Mouse (Mus musculus) cerebellum, postnatal 4 days (tissue): ENCODE results near the gene Ndufaf3.

Source experiments
- DNase-seq, 2 experiments: peaks; one replicate each; pipeline ENCODE4 v3.0.0; 2022; ENCODE audit warnings: low spot score in 2 of 2, mixed read lengths in 1 of 2

Ndufaf3 gene

DNA sequence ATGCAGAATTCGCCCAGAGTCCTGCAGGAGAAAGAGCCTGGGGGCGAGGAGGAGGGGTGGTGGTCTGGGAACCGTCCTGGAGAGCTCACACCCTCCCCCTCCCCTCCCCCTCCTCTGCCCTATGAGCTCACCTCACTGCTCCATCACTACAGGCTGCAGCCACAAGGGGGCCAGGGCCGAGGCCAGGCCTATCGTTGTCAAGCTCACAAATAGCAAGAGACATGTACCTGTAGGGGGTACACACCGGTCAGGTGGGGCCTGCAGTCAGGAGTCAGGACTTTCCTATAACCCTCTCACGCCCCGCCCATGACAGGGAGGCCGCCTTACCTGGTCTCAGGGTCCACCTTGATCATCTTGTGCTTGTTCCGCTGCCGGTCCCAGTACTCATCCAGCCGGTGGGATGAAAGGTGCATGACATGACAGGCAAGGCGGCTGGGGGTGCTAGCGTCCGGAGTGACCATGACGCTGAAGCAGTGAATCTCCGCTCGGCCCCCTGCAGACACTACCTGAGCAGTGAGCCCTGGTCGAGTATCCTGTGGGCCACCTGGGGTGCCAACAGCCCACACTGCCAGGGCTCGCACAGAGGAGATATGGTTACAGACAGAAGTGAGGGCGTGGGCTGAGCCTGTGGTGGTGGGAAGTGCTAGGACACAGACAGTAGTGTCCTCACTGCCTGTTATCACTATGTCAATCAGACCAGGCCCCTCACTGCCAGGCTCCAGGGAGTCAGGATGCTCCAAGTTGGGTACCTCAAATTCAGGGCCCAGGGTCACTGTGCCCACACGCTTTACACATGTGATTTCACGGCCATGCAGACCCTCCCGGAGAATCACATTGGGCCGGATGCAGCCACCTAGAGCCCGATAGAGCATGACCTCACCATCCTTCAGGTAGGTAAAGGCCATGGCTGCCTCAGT lies 6.8 kb upstream of the Ndufaf3 start:
- peak in 1 of 2 experiments; percentile 80 for DNase-seq

DNA sequence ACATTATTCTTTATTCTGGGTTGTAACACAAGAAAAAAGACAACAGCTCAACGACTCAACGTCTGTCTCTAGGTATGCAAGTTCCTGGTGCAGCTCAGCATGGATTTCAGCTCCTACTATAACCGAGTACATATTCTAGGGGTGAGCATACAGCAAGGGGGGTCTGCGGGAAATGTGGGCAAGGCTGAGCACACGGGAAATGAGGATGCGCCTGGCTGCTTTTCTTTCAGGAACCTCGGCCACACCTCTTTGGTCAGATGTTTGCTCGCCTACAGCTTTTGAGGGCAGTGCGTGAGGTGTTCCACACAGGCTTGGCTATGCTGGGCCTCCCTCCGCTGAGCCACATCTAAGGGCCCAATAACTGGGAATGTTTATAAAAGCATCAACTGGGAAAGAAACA lies 5.1 kb upstream of the Ndufaf3 start:
- DNase-seq = no peak

DNA sequence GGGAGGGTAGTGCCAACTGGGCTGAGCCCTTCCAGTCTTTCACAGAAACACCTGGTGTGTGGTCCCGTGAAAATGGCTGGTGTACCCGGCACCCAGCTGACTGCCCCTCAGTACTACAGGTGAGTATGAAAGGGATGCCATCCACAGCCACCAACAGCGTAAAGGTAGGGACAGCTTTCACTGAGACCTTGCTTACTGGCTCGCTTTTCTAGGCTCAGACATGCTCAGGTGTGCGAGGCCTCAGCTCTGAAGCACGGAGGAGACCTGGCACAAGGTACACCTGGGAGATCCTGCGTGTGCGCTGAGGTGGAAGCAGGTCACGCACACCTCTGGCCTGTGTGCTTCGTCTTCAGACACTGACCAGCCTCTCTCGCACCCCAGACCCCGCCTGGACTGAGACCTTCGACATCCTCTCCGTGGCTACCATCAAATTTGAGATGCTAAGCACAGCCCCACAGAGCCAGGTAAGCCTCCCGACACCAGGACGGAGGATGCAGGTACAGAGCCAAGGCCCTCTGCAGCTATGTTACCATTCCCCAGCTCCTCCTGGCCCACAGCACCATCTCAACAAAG lies 4.3 kb upstream of the Ndufaf3 start:
- no peak for DNase-seq

DNA sequence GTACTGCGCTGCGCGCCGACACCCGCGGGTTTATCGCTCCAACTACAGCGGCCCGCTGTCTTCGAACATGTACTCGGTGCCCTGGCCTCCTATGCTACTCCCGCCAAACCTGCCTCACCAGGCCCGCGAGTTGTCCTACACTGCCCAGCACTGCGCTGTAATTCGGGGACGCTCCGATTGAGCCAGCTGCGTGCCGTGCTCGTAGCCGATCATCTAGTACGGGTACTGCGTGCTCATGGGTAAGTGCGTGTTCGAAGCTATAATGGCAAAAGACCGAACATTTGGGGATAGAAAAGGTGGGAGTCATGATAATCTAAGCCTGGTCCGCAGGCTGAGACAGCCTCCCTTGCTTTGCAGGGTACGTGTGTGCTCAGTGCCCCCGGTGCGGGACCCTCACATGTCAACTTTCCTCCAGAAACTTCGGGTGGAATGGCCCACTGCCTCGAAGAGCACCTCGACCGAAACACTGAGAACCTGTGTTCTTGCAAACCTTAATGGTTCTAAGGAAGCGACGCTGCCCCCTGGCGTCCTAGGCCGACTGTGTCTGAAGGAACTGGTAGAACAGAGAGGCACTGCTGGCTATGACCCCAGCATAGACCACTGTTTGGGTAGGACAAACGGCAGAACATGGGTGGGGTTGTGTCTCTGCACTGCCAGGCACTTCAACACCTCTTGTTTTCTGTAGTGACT lies 3.1 kb upstream of the Ndufaf3 start:
- DNase-seq = peak; percentile 65 to 78

DNA sequence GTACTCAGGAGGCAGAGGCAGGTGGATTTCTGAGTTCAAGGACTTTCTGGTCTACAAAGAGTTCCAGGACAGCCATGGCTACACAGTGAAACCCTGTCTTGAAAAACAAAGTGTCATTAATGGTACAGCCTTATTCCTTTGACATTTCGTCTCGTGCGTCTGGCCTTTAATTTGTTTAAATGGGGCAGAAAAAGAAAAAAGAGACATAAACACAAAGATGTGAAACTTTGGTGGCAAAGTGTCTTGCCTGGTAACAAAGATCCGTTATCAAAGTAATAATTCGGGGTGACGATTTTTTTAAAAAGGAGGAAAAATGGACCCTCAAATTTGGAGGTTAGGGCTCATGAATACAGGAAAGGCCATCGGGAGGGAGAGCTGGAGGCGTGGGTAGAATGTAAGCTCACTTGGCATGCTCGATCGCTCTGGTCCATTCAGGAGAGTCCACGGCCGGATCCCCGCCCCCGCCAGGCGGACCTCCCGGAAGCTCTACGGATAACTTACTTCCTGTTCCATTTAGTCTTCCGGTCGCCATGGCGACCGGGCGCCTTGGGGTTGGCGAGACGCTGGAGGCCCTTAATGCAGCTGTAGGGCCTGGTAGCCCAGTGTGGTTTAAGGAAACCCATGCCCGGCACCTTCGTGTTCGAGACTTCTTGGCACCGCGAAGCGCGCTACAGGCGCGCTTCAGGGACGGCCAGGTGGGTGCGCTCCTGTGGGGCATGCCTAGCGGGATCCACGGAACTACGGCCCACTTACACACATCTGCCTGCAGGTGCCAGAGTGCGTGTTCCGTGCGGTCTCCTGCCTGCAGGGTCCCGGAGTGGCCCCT lies 2.4 kb upstream of the Ndufaf3 start, which contains the start of gene Dalrd3:
Gene Dalrd3, plus strand, starts transcription at position 506 of the 826 bp plus-strand sequence.
- peak; percentile 79 to 88 for DNase-seq

GRCm38 (mm10) chr9:108568511-108568921 lies 1.3 kb upstream of the Ndufaf3 start:
- DNase-seq = no peak

- peak in 1 of 2 experiments; percentile 19 for DNase-seq
Measured at GRCm38 (mm10) chr9:108567931-108568419, 741 bp upstream of the Ndufaf3 start.

- no peak for DNase-seq
Measured at GRCm38 (mm10) chr9:108565881-108566814, 1.1 kb downstream of the Ndufaf3 start.

DNA sequence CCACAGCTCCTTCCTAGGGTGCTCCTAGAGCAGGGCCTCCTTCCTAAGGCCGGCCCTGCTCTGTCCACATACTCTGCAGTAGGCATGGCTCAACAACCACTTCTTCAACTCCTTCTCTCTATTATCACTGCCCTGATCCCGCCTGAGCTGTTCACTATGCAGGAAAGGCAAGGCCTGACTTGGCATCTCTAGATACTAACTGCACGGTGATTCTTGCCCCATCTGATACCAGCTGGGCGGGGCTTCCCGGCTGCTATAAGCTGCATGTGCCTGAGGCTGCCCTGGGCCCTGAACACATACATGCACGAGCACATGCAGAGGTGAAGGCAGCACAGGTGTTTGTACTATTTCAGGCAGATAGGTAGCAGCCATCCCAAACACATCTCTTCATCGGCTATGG lies 3.1 kb downstream of the Ndufaf3 start:
- no peak for DNase-seq

GRCm38 (mm10) chr9:108563671-108564070 lies 3.6 kb downstream of the Ndufaf3 start:
- no peak for DNase-seq

DNA sequence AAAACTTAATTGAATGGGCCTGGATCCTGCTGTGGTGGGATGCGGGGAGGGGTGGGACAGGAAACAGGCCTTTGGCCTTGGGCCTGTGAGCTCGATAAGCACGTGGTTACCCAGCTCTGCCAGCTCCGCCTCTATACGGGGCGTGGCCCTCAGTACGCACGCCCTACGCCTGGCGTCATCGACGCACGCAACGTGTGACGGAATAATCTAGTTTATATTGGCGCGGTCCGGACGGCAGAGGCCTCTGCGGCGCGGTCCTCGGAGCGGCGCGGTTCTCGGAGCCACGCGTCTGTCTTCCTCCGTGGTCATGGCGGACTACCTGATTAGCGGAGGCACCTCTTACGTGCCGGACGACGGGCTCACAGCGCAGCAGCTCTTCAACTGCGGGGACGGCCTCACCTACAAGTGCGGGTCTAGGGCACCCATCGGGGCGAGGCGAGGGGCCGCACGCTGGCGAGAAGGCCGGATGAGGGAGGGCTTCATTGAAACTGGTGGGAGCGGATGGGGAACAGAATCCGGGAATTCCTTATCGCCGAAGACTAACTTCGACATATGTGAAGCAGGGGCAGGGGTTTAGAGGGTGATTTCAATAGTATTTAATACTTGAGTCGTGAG lies 6.9 kb downstream of the Ndufaf3 start, which contains the start of gene Impdh2:
Gene Impdh2, plus strand, starts transcription at position 60 of the 615 bp plus-strand sequence.
- peak; percentile 81 to 93 for DNase-seq

- DNase-seq = no peak
Measured at GRCm38 (mm10) chr9:108559169-108559568, 8.1 kb downstream of the Ndufaf3 start.

DNA sequence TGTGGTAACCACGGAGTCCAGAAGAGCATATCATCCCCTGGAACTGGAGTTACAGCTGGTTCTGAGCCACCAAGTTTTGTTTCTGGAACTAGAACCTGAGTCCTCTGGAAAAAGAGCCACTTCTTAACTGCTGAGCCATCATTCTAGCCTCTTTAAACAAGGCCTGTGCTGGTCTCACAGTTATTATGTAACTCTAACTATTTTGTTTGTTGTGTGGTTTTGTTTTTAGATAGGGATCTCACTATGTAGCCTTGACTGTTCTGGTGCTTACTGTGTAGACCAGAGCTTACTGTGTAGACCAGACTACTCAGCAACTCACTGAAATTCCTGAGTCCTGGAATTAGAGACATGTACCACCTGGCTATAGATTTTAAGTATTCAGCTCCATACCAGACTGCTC lies 20.4 kb downstream of the Ndufaf3 start:
- DNase-seq = no peak

- DNase-seq = no peak
Measured at GRCm38 (mm10) chr9:108545986-108546385, 21.2 kb downstream of the Ndufaf3 start.

- DNase-seq = no peak
Measured at GRCm38 (mm10) chr9:108540846-108541245, 26.4 kb downstream of the Ndufaf3 start.

DNA sequence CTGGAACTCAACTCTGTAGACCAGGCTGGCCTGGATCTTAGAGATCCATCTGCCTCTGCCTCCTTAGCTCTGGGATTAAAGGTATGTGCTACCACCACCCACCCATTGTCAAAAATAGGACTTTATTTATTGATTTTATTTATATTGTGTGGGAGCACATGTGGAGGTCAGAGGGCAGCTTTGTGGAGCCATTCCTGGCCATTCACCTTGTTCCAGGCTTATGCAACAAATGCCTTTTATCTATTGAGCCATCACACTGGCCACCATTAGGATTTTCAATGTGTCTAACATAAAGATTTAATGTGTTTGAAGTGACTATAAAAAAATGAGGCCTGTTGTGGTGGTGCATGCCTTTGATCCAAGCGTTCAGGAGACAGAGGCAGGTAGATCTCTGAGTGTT lies 35.7 kb downstream of the Ndufaf3 start:
- DNase-seq = no peak

GRCm38 (mm10) chr9:108530954-108531353 lies 36.3 kb downstream of the Ndufaf3 start:
- DNase-seq = no peak

DNA sequence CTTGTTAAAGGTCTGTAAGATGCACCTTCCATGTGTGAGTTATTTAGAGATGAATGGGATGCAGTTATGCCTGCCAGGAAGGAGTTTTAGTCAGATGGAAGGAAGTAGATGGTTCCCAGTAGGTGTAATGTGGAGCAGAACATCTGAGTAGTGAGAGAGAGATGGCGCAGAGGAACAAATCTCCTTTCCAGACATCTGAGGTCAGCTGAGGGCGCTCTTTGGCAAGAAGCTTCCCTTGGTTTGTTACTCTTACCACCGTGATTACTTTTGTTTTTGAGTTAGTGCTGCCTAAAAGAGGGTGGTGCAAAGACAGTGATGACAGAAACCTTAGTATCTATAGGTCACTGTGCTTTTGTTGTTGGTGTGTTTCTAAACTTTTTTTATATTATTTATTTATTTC lies 41.8 kb downstream of the Ndufaf3 start:
- no peak for DNase-seq

GRCm38 (mm10) chr9:108523341-108523740 lies 43.9 kb downstream of the Ndufaf3 start:
- no peak for DNase-seq

GRCm38 (mm10) chr9:108521604-108522003 lies 45.6 kb downstream of the Ndufaf3 start:
- DNase-seq = no peak
